Mouse (Mus musculus): Measurements from ENCODE around the gene Rhobtb1. TPM values are rescaled to one million over a fixed set of nuclear protein-coding genes. Genes with fewer than 3 reads are reported as not detected.

Gene Rhobtb1
- polyA plus RNA-seq, 1 experiment from 2014 or later, result 26.1 TPM

DNA sequence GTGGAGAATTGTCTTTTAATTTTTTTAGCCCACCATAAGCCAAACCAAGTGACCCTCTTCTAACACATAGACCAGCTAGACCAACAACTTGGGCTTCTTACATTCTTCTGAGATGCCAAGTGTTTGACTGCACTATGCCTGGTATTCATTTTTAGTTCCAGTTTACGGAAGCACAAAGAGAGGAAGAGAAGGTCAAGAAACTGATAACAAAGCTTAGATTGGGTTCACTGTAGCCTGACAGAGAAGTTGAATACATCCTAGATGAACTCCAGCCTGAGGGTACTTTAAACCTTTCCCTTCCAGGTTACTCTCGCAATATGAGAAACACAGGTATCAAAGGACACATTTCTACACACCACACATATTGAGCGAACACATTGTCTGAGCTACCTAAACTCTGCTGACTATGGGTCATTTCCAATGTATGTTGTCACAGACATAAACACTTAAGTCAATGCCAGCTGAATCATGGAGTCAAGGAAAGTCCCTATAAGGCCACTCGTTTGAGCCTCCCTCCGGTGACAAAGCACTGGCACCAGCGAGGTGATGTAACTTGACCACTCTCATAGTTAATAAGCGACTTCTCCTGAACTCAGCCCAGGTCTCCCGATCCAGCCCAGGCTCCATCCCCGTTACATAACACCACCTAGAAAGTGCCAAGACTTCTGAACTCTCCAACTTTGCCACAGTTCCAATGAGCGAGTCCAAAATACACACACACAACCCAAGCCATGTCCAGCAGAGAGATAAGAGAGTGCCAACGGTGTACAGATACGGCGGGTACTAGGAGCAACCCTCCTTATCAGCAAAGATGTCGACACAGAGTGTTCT lies 67.4 kb downstream of the Rhobtb1 start:
- DNase-seq (ENCODE audit: low spot score) (no peak), ATAC-seq (replicated peaks; ENCODE audit: low FRiP score, low TSS enrichment, low read depth) (no peak)
- Histone ChIP-seq H3K4me2 (ENCODE audit: low read length) (no peak overlapping the region), H3K4me3 (ENCODE audit: low read depth, low read length) (no peak overlapping the region), H3K36me3 (ENCODE audit: control insufficient read depth, insufficient read depth, low read length) (peaks cover 57% of the 10 kb centered on the region), H3K4me1 (replicated peaks; ENCODE audit: control insufficient read depth, insufficient read depth, low read length) (peaks cover 3% of the 10 kb centered on the region; the same call in 1 of the 2 replicates), H3K27me3 (replicated peaks; ENCODE audit: control insufficient read depth, insufficient read depth, low read length) (no peaks in the 10 kb centered on the region), H3K9me3 (ENCODE audit: control insufficient read depth, low read length) (no peaks in the 10 kb centered on the region), H3K27ac (ENCODE audit: low read depth) (no peak overlapping the region), H3K9ac (ENCODE audit: low read length) (no peak overlapping the region)
- 82% methylated on average over 14 of the region's 14 CpGs for WGBS

GRCm38 (mm10) chr10:69219289-69219626 lies 68.0 kb downstream of the Rhobtb1 start:
- peaks cover 3% of the 10 kb centered on the region; the same call in 1 of the 2 replicates for H3K4me1 ChIP-seq (replicated peaks; ENCODE audit: control insufficient read depth, insufficient read depth, low read length)
- ATAC-seq (replicated peaks; ENCODE audit: low FRiP score, low TSS enrichment, low read depth), result no peak
- peaks cover 62% of the 10 kb centered on the region for H3K36me3 ChIP-seq (ENCODE audit: control insufficient read depth, insufficient read depth, low read length)
- no peak overlapping the region for H3K4me3 ChIP-seq (ENCODE audit: low read depth, low read length)
- no peak for DNase-seq (ENCODE audit: low spot score)
- no peak overlapping the region for H3K4me2 ChIP-seq (ENCODE audit: low read length)
- H3K27me3 ChIP-seq (replicated peaks; ENCODE audit: control insufficient read depth, insufficient read depth, low read length), result no peaks in the 10 kb centered on the region
- 90% methylated on average over 2 of the region's 2 CpGs for WGBS
- H3K9me3 ChIP-seq (ENCODE audit: control insufficient read depth, low read length), result no peaks in the 10 kb centered on the region
- H3K27ac ChIP-seq (ENCODE audit: low read depth), result no peak overlapping the region
- H3K9ac ChIP-seq (ENCODE audit: low read length), result no peak overlapping the region

DNA sequence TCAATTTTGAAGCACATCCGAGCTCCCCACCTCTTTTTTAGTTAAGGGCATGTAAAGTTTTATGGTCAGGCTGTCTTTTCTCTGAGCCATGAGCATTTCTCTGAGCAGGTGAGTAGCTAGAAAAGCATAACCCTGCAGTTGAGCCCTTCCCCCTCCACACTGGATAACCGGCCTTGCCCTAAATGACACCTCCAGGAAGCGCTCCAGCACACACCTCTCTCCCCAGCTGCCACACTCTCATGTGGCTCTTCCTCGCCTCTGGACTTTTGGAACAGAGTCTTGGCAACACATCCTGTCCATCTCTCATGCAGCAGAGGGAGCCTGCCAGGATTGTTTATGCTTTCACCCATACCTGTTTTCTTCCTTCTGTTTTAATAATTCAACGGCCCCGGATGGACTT lies 69.1 kb downstream of the Rhobtb1 start:
- no peak overlapping the region for H3K9ac ChIP-seq (ENCODE audit: low read length)
- H3K4me3 ChIP-seq (ENCODE audit: low read depth, low read length), result no peak overlapping the region
- DNase-seq (ENCODE audit: low spot score) (no peak), ATAC-seq (replicated peaks; ENCODE audit: low FRiP score, low TSS enrichment, low read depth) (no peak)
- 61% methylated on average over 6 of the region's 6 CpGs for WGBS
- H3K4me1 ChIP-seq (replicated peaks; ENCODE audit: control insufficient read depth, insufficient read depth, low read length), result 0 out of 2 replicates have a peak, but pooled peaks cover 3% of the 10 kb centered on the region
- H3K27me3 ChIP-seq (replicated peaks; ENCODE audit: control insufficient read depth, insufficient read depth, low read length), result no peaks in the 10 kb centered on the region
- H3K27ac ChIP-seq (ENCODE audit: low read depth), result no peak overlapping the region
- H3K4me2 ChIP-seq (ENCODE audit: low read length), result no peak overlapping the region
- H3K9me3 ChIP-seq (ENCODE audit: control insufficient read depth, low read length), result no peaks in the 10 kb centered on the region
- peaks cover 67% of the 10 kb centered on the region for H3K36me3 ChIP-seq (ENCODE audit: control insufficient read depth, insufficient read depth, low read length)

DNA sequence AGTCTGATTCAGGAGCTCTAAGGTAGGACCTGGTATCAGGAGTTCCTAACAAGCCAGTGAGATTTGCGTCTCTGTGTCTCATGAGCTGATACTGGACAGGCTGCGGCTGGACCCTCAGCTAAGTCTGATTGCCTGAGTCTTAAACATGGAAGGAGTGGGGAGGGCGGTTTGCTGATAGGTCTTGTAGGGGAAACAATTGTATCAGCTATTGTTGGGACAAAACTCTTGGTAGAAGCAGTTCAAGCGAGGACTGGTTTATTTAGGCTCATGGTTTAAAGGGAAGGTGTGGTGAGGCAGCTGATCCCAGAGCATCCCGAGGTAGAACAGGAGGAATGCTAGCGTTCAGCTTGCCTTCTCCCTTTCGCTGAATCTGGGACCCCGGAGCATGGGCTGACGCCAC lies 69.9 kb downstream of the Rhobtb1 start:
- H3K9me3 ChIP-seq (ENCODE audit: control insufficient read depth, low read length), result no peaks in the 10 kb centered on the region
- ATAC-seq (replicated peaks; ENCODE audit: low FRiP score, low TSS enrichment, low read depth), result no peak
- no peak for DNase-seq (ENCODE audit: low spot score)
- no peak overlapping the region for H3K4me2 ChIP-seq (ENCODE audit: low read length)
- 0 out of 2 replicates have a peak, but pooled peaks cover 3% of the 10 kb centered on the region for H3K4me1 ChIP-seq (replicated peaks; ENCODE audit: control insufficient read depth, insufficient read depth, low read length)
- peaks cover 62% of the 10 kb centered on the region for H3K36me3 ChIP-seq (ENCODE audit: control insufficient read depth, insufficient read depth, low read length)
- H3K27ac ChIP-seq (ENCODE audit: low read depth), result no peak overlapping the region
- WGBS, result 95% methylated on average over 9 of the region's 9 CpGs
- H3K4me3 ChIP-seq (ENCODE audit: low read depth, low read length), result no peak overlapping the region
- no peaks in the 10 kb centered on the region for H3K27me3 ChIP-seq (replicated peaks; ENCODE audit: control insufficient read depth, insufficient read depth, low read length)
- no peak overlapping the region for H3K9ac ChIP-seq (ENCODE audit: low read length)

DNA sequence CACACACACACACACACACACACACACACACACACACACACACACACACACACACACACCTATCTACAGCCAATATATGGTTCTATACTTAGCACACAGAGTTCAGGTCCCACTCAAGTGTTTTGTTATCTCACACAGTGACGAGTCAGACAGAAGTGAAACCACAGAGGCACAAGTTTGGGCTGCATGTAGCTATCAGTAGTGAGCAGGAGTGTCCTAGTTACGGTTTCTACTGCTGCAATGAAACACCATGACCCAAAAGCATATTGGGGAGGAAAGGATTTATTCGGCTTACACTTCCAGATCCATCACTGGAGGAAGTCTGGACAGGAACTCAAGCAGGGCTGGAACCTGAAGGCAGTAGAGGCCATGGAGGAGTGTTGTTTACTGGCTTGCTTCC lies 70.7 kb downstream of the Rhobtb1 start:
- Histone ChIP-seq H3K9ac (ENCODE audit: low read length) (no peak overlapping the region), H3K4me2 (ENCODE audit: low read length) (no peak overlapping the region), H3K9me3 (ENCODE audit: control insufficient read depth, low read length) (no peaks in the 10 kb centered on the region), H3K27me3 (replicated peaks; ENCODE audit: control insufficient read depth, insufficient read depth, low read length) (no peaks in the 10 kb centered on the region), H3K36me3 (ENCODE audit: control insufficient read depth, insufficient read depth, low read length) (peaks cover 58% of the 10 kb centered on the region), H3K27ac (ENCODE audit: low read depth) (no peak overlapping the region), H3K4me1 (replicated peaks; ENCODE audit: control insufficient read depth, insufficient read depth, low read length) (0 out of 2 replicates have a peak, but pooled peaks cover 3% of the 10 kb centered on the region), H3K4me3 (ENCODE audit: low read depth, low read length) (no peak overlapping the region)
- DNase-seq (ENCODE audit: low spot score), result no peak
- WGBS, result 85% methylated on average over 3 of the region's 3 CpGs
- ATAC-seq (replicated peaks; ENCODE audit: low FRiP score, low TSS enrichment, low read depth), result no peak

DNA sequence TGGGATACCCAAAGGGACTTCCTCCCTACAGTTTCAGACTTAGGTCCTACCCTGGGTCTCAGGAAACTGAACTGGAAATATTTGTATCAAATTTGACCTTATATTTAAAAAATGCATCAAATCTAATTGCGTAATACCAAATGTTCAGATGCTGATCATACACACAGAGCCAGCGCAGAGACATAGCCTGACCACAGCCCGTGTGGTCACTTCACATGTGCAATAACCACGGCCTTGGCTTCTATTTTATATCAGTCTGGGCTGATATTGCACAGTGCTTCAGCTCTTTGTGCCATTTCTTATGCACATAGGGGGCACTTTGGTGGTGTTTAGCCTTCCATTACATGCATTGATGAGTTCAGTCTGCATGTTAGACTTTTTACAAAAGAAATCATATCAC lies 72.0 kb downstream of the Rhobtb1 start:
- Histone ChIP-seq H3K9me3 (ENCODE audit: control insufficient read depth, low read length) (no peaks in the 10 kb centered on the region), H3K27ac (ENCODE audit: low read depth) (no peak overlapping the region), H3K4me1 (replicated peaks; ENCODE audit: control insufficient read depth, insufficient read depth, low read length) (0 out of 2 replicates have a peak, but pooled peaks cover 3% of the 10 kb centered on the region), H3K4me2 (ENCODE audit: low read length) (no peak overlapping the region), H3K36me3 (ENCODE audit: control insufficient read depth, insufficient read depth, low read length) (peaks cover 47% of the 10 kb centered on the region), H3K9ac (ENCODE audit: low read length) (no peak overlapping the region), H3K4me3 (ENCODE audit: low read depth, low read length) (no peak overlapping the region), H3K27me3 (replicated peaks; ENCODE audit: control insufficient read depth, insufficient read depth, low read length) (no peaks in the 10 kb centered on the region)
- DNase-seq (ENCODE audit: low spot score) (no peak), ATAC-seq (replicated peaks; ENCODE audit: low FRiP score, low TSS enrichment, low read depth) (no peak)
- 92% methylated on average over 4 of the region's 4 CpGs for WGBS

GRCm38 (mm10) chr10:69224276-69224675 lies 73.0 kb downstream of the Rhobtb1 start:
- Histone ChIP-seq H3K27ac (ENCODE audit: low read depth) (no peak overlapping the region; the same call in 1 of the 2 replicates), H3K9ac (ENCODE audit: low read length) (no peak overlapping the region), H3K4me3 (ENCODE audit: low read depth, low read length) (no peak overlapping the region), H3K36me3 (ENCODE audit: control insufficient read depth, insufficient read depth, low read length) (peaks cover 36% of the 10 kb centered on the region), H3K4me1 (replicated peaks; ENCODE audit: control insufficient read depth, insufficient read depth, low read length) (0 out of 2 replicates have a peak, but pooled peaks cover 3% of the 10 kb centered on the region), H3K9me3 (ENCODE audit: control insufficient read depth, low read length) (no peaks in the 10 kb centered on the region), H3K27me3 (replicated peaks; ENCODE audit: control insufficient read depth, insufficient read depth, low read length) (no peaks in the 10 kb centered on the region), H3K4me2 (ENCODE audit: low read length) (no peak overlapping the region)
- WGBS, result 77% methylated on average over 7 of the region's 7 CpGs
- DNase-seq (ENCODE audit: low spot score) (no peak), ATAC-seq (replicated peaks; ENCODE audit: low FRiP score, low TSS enrichment, low read depth) (no peak)

DNA sequence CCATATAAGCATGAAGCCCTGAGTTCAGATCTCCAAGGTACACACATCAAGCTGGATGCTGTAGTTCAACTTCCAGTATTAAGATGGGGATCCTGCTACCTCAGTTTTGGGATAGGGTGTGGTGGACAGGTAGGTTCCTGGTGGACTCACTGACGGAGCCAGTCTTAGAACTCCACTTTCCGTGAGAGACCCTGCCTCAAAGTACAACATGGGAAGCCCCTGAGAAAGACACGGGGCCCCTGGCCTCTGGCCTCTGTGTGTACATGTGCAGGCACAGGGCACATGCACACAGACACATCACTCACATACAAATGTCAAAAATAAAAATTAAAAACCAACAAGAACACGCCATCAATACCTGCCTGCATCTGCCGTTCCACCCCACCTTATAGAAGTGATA lies 74.2 kb downstream of the Rhobtb1 start:
- H3K4me2 ChIP-seq (ENCODE audit: low read length), result no peak overlapping the region
- no peaks in the 10 kb centered on the region for H3K9me3 ChIP-seq (ENCODE audit: control insufficient read depth, low read length)
- H3K36me3 ChIP-seq (ENCODE audit: control insufficient read depth, insufficient read depth, low read length), result peaks cover 31% of the 10 kb centered on the region
- DNase-seq (ENCODE audit: low spot score), result no peak
- no peak overlapping the region for H3K27ac ChIP-seq (ENCODE audit: low read depth)
- no peak overlapping the region for H3K4me3 ChIP-seq (ENCODE audit: low read depth, low read length)
- 0 out of 2 replicates have a peak, but pooled peaks cover 3% of the 10 kb centered on the region for H3K4me1 ChIP-seq (replicated peaks; ENCODE audit: control insufficient read depth, insufficient read depth, low read length)
- 95% methylated on average over 5 of the region's 5 CpGs for WGBS
- no peak for ATAC-seq (replicated peaks; ENCODE audit: low FRiP score, low TSS enrichment, low read depth)
- no peak overlapping the region for H3K9ac ChIP-seq (ENCODE audit: low read length)
- no peaks in the 10 kb centered on the region for H3K27me3 ChIP-seq (replicated peaks; ENCODE audit: control insufficient read depth, insufficient read depth, low read length)

- 72% methylated on average over 8 of the region's 8 CpGs for WGBS
- H3K9ac ChIP-seq (ENCODE audit: low read length), result no peak overlapping the region
These were observed 74.7 kb downstream of the Rhobtb1 start for GRCm38 (mm10) chr10:69225951-69226350.

More at GRCm38 (mm10) chr10:69225951-69226350, 74.7 kb downstream of the Rhobtb1 start:
- Histone ChIP-seq H3K4me1 (replicated peaks; ENCODE audit: control insufficient read depth, insufficient read depth, low read length) (0 out of 2 replicates have a peak, but pooled peaks cover 3% of the 10 kb centered on the region), H3K36me3 (ENCODE audit: control insufficient read depth, insufficient read depth, low read length) (peaks cover 26% of the 10 kb centered on the region), H3K9me3 (ENCODE audit: control insufficient read depth, low read length) (no peaks in the 10 kb centered on the region), H3K4me2 (ENCODE audit: low read length) (no peak overlapping the region), H3K4me3 (ENCODE audit: low read depth, low read length) (no peak overlapping the region), H3K27ac (ENCODE audit: low read depth) (no peak overlapping the region), H3K27me3 (replicated peaks; ENCODE audit: control insufficient read depth, insufficient read depth, low read length) (no peaks in the 10 kb centered on the region)
- DNase-seq (ENCODE audit: low spot score) (no peak), ATAC-seq (replicated peaks; ENCODE audit: low FRiP score, low TSS enrichment, low read depth) (no peak)

Measured in intestine, embryonic 14.5 days (tissue).